Mouse (Mus musculus) midbrain, embryonic 15.5 days (tissue): ENCODE results near the gene Arpc5. TPM values are rescaled to one million over a fixed set of nuclear protein-coding genes. Genes with fewer than 3 reads are reported as not detected.

Experiments used
- polyA plus RNA-seq: library from polyadenylated mRNA; unstranded; fragments of >200 nt; fragmentation: Nextera tagmentation; extraction: Ambion mirVana; gene quantifications from 2 replicates; pipeline ENCODE4 v1.2.1, GENCODE M21; 2015

Arpc5 gene
- polyA plus RNA-seq, 1 experiment from 2014 or later, result 344 TPM

Other genes starting within 250 kb of the Arpc5 start
- gene Apobec4, start 16.0 kb upstream of the Arpc5 start, polyA plus RNA-seq, result 0.24 TPM in 1 of 2 replicates, not detected in the other
- 14.9 and 15.7 TPM in 2 replicates for gene Rgl1, start 191 bp upstream of the Arpc5 start, polyA plus RNA-seq
- gene Ncf2, start 33.7 kb downstream of the Arpc5 start, polyA plus RNA-seq, result 2.2 and 2.6 TPM in 2 replicates
- gene Smg7, start 136.1 kb downstream of the Arpc5 start, polyA plus RNA-seq, result 33.7 and 37.2 TPM in 2 replicates
- gene Nmnat2, start 188.5 kb downstream of the Arpc5 start, polyA plus RNA-seq, result 95.1 and 98.5 TPM in 2 replicates